In the genomic region with DNA sequence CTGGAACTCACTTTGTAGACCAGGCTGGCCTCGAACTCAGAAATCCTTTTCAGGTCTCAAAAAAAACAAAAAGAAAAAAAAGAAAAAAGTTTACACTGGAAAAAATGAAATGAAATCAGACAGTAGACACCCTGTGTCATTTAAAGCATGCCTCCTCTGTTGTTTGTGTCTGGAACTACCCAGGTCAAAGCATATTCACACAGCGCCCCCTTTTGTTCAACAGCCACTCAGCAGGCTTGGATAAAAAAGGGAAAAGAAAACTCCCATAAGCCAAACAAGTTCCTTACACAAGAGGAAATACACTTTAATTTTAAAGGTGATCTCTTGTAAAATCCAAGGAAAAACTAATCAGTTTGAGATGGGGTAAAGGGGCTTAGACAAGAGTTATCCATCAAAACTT, we compare ENCODE assay signal across 9 mouse cellular contexts. TPM values are rescaled to one million over a fixed set of nuclear protein-coding genes. Genes with fewer than 3 reads are reported as not detected.
DNase-seq lines count a peak whose midpoint lies in the region; ATAC-seq lines count a peak whose summit lies in the region.
"Had no signal": no experiment of that assay in that cellular context is flagged by ENCODE, and none has a peak within 500 bp of the region (broad histone marks: within the 10 kb centered on the region; RNA-seq: fewer than 3 reads in every experiment).

No protein-coding gene starts in this region.

- no peak for ATAC-seq in midbrain, embryonic 13.5 days

- no peaks in the 10 kb centered on the region for H3K9me3 ChIP-seq in midbrain, embryonic 13.5 days
- H3K9me3 ChIP-seq: liver, embryonic 13.5 days had no signal

- DNase-seq in gastrocnemius, adult 18-20 months (ENCODE audit: low spot score), result peak; percentile 40
- no peak for DNase-seq in gastrocnemius, postnatal 36 days
- DNase-seq in ovary, adult 18-20 months (ENCODE audit: low spot score), result peak; percentile 29
- no peak for DNase-seq in ovary, postnatal 10 days (ENCODE audit: low spot score)
- peak; percentile 3 for DNase-seq in embryo, embryonic 11.5 days (ENCODE audit: low read depth, low spot score)
- peak; percentile 12 for DNase-seq in mesoderm, embryonic 11.5 days (ENCODE audit: low read depth, low spot score)
- DNase-seq in layer of hippocampus, adult 8-10 months (ENCODE audit: low spot score in 2 of 2), result no peak
- DNase-seq: liver, embryonic 13.5 days had no signal

- intact Hi-C loops in gastrocnemius, postnatal 36 days (cut with DNase I), result loop anchor here (2.0 kb wide), 1 partner anchor 37 kb away; no protein-coding TSS in a partner anchor

- H3K36me3 ChIP-seq in midbrain, embryonic 13.5 days, result no peaks in the 10 kb centered on the region
- H3K36me3 ChIP-seq: liver, embryonic 13.5 days had no signal

- no peaks in the 10 kb centered on the region for H3K4me1 ChIP-seq in midbrain, embryonic 13.5 days (replicated peaks)
- H3K4me1 ChIP-seq: liver, embryonic 13.5 days had no signal

- H3K27ac ChIP-seq in midbrain, embryonic 13.5 days, result no peak overlapping the region
- H3K27ac ChIP-seq: liver, embryonic 13.5 days had no signal

- H3K4me2 ChIP-seq in midbrain, embryonic 13.5 days (replicated peaks), result no peak overlapping the region
- H3K4me2 ChIP-seq: liver, embryonic 13.5 days had no signal

- H3K9ac ChIP-seq in midbrain, embryonic 13.5 days (replicated peaks), result no peak overlapping the region
- H3K9ac ChIP-seq: liver, embryonic 13.5 days had no signal

- no peak overlapping the region for H3K4me3 ChIP-seq in midbrain, embryonic 13.5 days (replicated peaks)
- H3K4me3 ChIP-seq: liver, embryonic 13.5 days had no signal

- WGBS in midbrain, embryonic 13.5 days, result 43% methylated on average over 2 of the region's 2 CpGs

- no peaks in the 10 kb centered on the region for H3K27me3 ChIP-seq in midbrain, embryonic 13.5 days
- H3K27me3 ChIP-seq: liver, embryonic 13.5 days had no signal

RNA-seq across cellular contexts. Expression of gene Grb14, which starts 21.4 kb away (rescaled TPM):
- 10 to 100 TPM; 24.5 to 46.5 TPM for total RNA-seq in gastrocnemius, adult 18-20 months (2021)
- total RNA-seq in gastrocnemius, postnatal 36 days (2021), result 10 to 100 TPM; 14.5 to 23.0 TPM
- 10 to 100 TPM; 35.7 to 39.5 (median 38.1) TPM for total RNA-seq in layer of hippocampus, adult 8-10 months (2022)
- 14.6 and 14.7 TPM in 2 replicates for polyA plus RNA-seq in midbrain, embryonic 13.5 days (2015; fragmentation: Nextera tagmentation; extraction: Ambion mirVana)

Comparison
In these comparisons a context has a peak if more than half of its experiments do, and no peak if none do; other contexts are left out.
1. DNase-seq: peak in gastrocnemius, adult 18-20 months (single experiment), ovary, adult 18-20 months (single experiment), embryo, embryonic 11.5 days (single experiment) and mesoderm, embryonic 11.5 days (single experiment); none in gastrocnemius, postnatal 36 days (0 of 2), ovary, postnatal 10 days (single experiment) and layer of hippocampus, adult 8-10 months (0 of 2).